ENCODE assay signal across 28 mouse cellular contexts in genomic region chr12:111266592-111266991, GRCm38 (mm10). TPM values are rescaled to one million over a fixed set of nuclear protein-coding genes. Genes with fewer than 3 reads are reported as not detected.
DNase-seq lines count a peak whose midpoint lies in the region; ATAC-seq lines count a peak whose summit lies in the region.
"Had no signal": no experiment of that assay in that cellular context is flagged by ENCODE, and none has a peak within 500 bp of the region (broad histone marks: within the 10 kb centered on the region; RNA-seq: fewer than 3 reads in every experiment).

No protein-coding gene starts in this region.

- peak overlapping the region; percentile 45 for H3K4me2 ChIP-seq in liver, embryonic 12.5 days
- H3K4me2 ChIP-seq in liver, embryonic 15.5 days, result peak overlapping the region; percentile 55
- H3K4me2 ChIP-seq: embryonic facial prominence, embryonic 12.5 days; embryonic facial prominence, embryonic 15.5 days; heart, embryonic 12.5 days; heart, embryonic 15.5 days; hindbrain, embryonic 12.5 days; hindbrain, embryonic 15.5 days had no signal

- H3K9ac ChIP-seq in liver, embryonic 12.5 days, result no peak overlapping the region
- H3K9ac ChIP-seq in liver, embryonic 15.5 days, result no peak overlapping the region
- H3K9ac ChIP-seq: embryonic facial prominence, embryonic 12.5 days; embryonic facial prominence, embryonic 15.5 days; forebrain, postnatal 0 days; heart, embryonic 12.5 days; heart, embryonic 15.5 days; hindbrain, embryonic 12.5 days; hindbrain, embryonic 15.5 days had no signal

- H3K4me1 ChIP-seq in liver, embryonic 12.5 days, result peaks cover 54% of the 10 kb centered on the region
- peaks cover 61% of the 10 kb centered on the region for H3K4me1 ChIP-seq in liver, embryonic 15.5 days (replicated peaks)
- H3K4me1 ChIP-seq: embryonic facial prominence, embryonic 12.5 days; hindbrain, embryonic 15.5 days had no signal

- intact Hi-C loops in heart, postnatal 25 days (cut with DNase I), result no loop called here

- 38% methylated on average over 12 of the region's 12 CpGs for WGBS in liver, embryonic 12.5 days (ENCODE audit: insufficient replicate concordance)
- WGBS in liver, embryonic 15.5 days (ENCODE audit: insufficient replicate concordance), result 24% methylated on average over 12 of the region's 12 CpGs

- H3K27ac ChIP-seq in liver, embryonic 12.5 days, result peak overlapping the region; percentile 73
- H3K27ac ChIP-seq in liver, embryonic 15.5 days (replicated peaks), result peak overlapping the region; percentile 78
- H3K27ac ChIP-seq: embryonic facial prominence, embryonic 12.5 days; embryonic facial prominence, embryonic 15.5 days; heart, embryonic 15.5 days; hindbrain, embryonic 12.5 days; hindbrain, embryonic 15.5 days had no signal

- H3K4me3 ChIP-seq in liver, embryonic 12.5 days, result no peak overlapping the region
- H3K4me3 ChIP-seq in liver, embryonic 15.5 days (replicated peaks), result no peak overlapping the region
- H3K4me3 ChIP-seq: embryonic facial prominence, embryonic 12.5 days; embryonic facial prominence, embryonic 15.5 days; heart, embryonic 12.5 days; heart, embryonic 15.5 days; hindbrain, embryonic 12.5 days; hindbrain, embryonic 15.5 days had no signal

- no peaks in the 10 kb centered on the region for H3K9me3 ChIP-seq in liver, embryonic 12.5 days (replicated peaks)
- no peaks in the 10 kb centered on the region for H3K9me3 ChIP-seq in liver, embryonic 15.5 days (replicated peaks)
- H3K9me3 ChIP-seq: embryonic facial prominence, embryonic 12.5 days; embryonic facial prominence, embryonic 15.5 days; heart, embryonic 12.5 days; heart, embryonic 15.5 days; hindbrain, embryonic 12.5 days; hindbrain, embryonic 15.5 days had no signal

- DNase-seq in c-Kit-positive CD71-positive TER-119-positive erythroid progenitor cells, embryonic 14.5 days (ENCODE audit: low spot score), result peak; percentile 66
- DNase-seq in yolk sac, embryonic 10.5 days (ENCODE audit: low spot score), result no peak
- DNase-seq in heart, postnatal 25 days (ENCODE audit: low spot score), result no peak
- DNase-seq in retina, embryonic 14.5 days (ENCODE audit: low spot score), result no peak
- DNase-seq: adrenal gland, adult 2 months; adrenal gland, postnatal 14 days; cerebellum, adult 11 months; cerebellum, adult 2 months; cerebellum, adult 9-11 months; forebrain, postnatal 0 days; gastrocnemius, postnatal 25 days; heart, adult 18-20 months; heart, postnatal 10 days had no signal

- H3K36me3 ChIP-seq in liver, embryonic 12.5 days, result peaks cover 23% of the 10 kb centered on the region
- peaks cover 8% of the 10 kb centered on the region; the same call in 1 of the 2 replicates for H3K36me3 ChIP-seq in liver, embryonic 15.5 days (replicated peaks)

- H3K27me3 ChIP-seq in liver, embryonic 12.5 days (replicated peaks), result peaks cover 26% of the 10 kb centered on the region
- H3K27me3 ChIP-seq in liver, embryonic 15.5 days, result peaks cover 27% of the 10 kb centered on the region
- H3K27me3 ChIP-seq: Patski had no signal

- peak; percentile 63 for ATAC-seq in liver, embryonic 12.5 days
- ATAC-seq in liver, embryonic 15.5 days (ENCODE audit: insufficient read depth), result peak; percentile 54
- ATAC-seq in activated CD4-positive, CD25-positive, alpha-beta regulatory T cell, adult 4 months, result no peak
- ATAC-seq: forebrain, embryonic 14.5 days; forebrain, postnatal 0 days; Patski had no signal

RNA-seq across cellular contexts. Expression of gene Amn, which starts 4.3 kb away (rescaled TPM):
- 2.0 and 2.2 TPM in 2 replicates for polyA plus RNA-seq in liver, embryonic 12.5 days (2016; fragmentation: Nextera tagmentation; extraction: Ambion mirVana)
- 1.3 and 1.7 TPM in 2 replicates for polyA plus RNA-seq in liver, embryonic 15.5 days (2015; fragmentation: Nextera tagmentation; extraction: Ambion mirVana)
- total RNA-seq in heart, postnatal 25 days (2021), result not detected
- not detected for polyA plus RNA-seq in activated CD4-positive, CD25-positive, alpha-beta regulatory T cell, adult 4 months (2017; shearing (Covaris generic))
- total RNA-seq: adrenal gland, adult 2 months; adrenal gland, postnatal 14 days; common myeloid progenitor, adult 5-6 weeks; gastrocnemius, adult 8-10 months; gastrocnemius, postnatal 25 days; heart, adult 18-20 months; heart, postnatal 10 days; hematopoietic stem cell, adult 5-6 weeks had no signal
- polyA plus RNA-seq: forebrain, embryonic 11.5 days had no signal
